In the genomic region with DNA sequence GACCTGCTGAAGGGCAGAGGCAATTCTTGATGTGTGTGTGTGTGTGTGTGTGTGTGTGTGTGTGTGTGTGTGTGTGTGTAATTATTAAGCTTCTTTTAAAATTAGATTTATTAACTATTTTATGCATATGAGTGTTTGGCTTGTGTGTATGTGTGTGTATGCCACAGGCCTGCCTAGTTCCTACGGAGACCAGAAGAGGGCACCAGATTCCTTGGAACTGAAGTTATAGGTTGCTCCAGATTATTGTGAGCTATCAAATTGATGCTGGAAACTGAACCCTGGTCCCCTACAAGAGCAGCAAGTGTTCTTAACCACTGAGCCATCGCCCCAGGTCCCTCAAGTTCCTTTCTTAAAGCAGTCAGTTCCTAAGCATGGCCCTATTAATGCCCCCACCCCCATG, we compare ENCODE assay signal across 13 mouse cellular contexts.
DNase-seq lines count a peak whose midpoint lies in the region; ATAC-seq and TF ChIP-seq lines count a peak whose summit lies in the region.
"Had no signal": no experiment of that assay in that cellular context is flagged by ENCODE, and none has a peak within 500 bp of the region (broad histone marks: within the 10 kb centered on the region; RNA-seq: fewer than 3 reads in every experiment).

No protein-coding gene starts in this region.

- DNase-seq in cerebellum, adult 2 months = no peak
- no peak for DNase-seq in cerebellum, adult 9-11 months
- no peak for DNase-seq in kidney, postnatal 0 days (ENCODE audit: low spot score)
- no peak for DNase-seq in kidney, adult 11 months
- peak; percentile 18 for DNase-seq in 416B (ENCODE audit: low read depth)
- DNase-seq in brain, embryonic 14.5 days (ENCODE audit: low read depth) = no peak
- no peak for DNase-seq in c-Kit-positive CD71-positive TER-119-positive erythroid progenitor cells, embryonic 14.5 days (ENCODE audit: low spot score)
- DNase-seq in midbrain, embryonic 14.5 days = no peak
- DNase-seq: cerebellum, adult 11-12 months; layer of hippocampus, postnatal 36 days had no signal

- ATAC-seq in kidney, postnatal 0 days (replicated peaks; ENCODE audit: low FRiP score, low read depth) = no peak
- no peak for ATAC-seq in midbrain, embryonic 14.5 days (ENCODE audit: low FRiP score, low TSS enrichment)
- ATAC-seq: forebrain, embryonic 13.5 days had no signal

- TF ChIP-seq POLR2A in cerebellum, adult 2 months (IDR thresholded peaks at IDR 0.05; ENCODE audit: borderline replicate concordance, insufficient read depth, low read length) = no peak
- no peak for TF ChIP-seq POLR2A in brain, embryonic 14.5 days (IDR thresholded peaks at IDR 0.05; ENCODE audit: borderline replicate concordance, extremely low read depth, insufficient read depth, insufficient read length, poor library complexity, severe bottlenecking)

- H3K27ac ChIP-seq in cerebellum, adult 2 months (ENCODE audit: insufficient read depth, low read length) = no peak overlapping the region
- H3K27ac ChIP-seq in kidney, postnatal 0 days = no peak overlapping the region
- H3K27ac ChIP-seq in midbrain, embryonic 14.5 days (replicated peaks; ENCODE audit: low read depth, low read length) = no peak overlapping the region
- H3K27ac ChIP-seq: forebrain, embryonic 13.5 days; limb, embryonic 15.5 days; stomach, embryonic 15.5 days had no signal

- H3K4me2 ChIP-seq in kidney, postnatal 0 days (ENCODE audit: low read length) = no peak overlapping the region
- no peak overlapping the region for H3K4me2 ChIP-seq in midbrain, embryonic 14.5 days (ENCODE audit: low read length)
- H3K4me2 ChIP-seq: forebrain, embryonic 13.5 days; limb, embryonic 15.5 days; stomach, embryonic 15.5 days had no signal

- peaks cover 15% of the 10 kb centered on the region for H3K4me1 ChIP-seq in cerebellum, adult 2 months (ENCODE audit: control insufficient read depth, insufficient read depth, low read length)
- no peaks in the 10 kb centered on the region for H3K4me1 ChIP-seq in kidney, postnatal 0 days (replicated peaks; ENCODE audit: insufficient read depth, low read length)
- peaks cover 6% of the 10 kb centered on the region; the same call in 1 of the 2 replicates for H3K4me1 ChIP-seq in midbrain, embryonic 14.5 days (ENCODE audit: control insufficient read depth, insufficient read depth, low read length)
- H3K4me1 ChIP-seq: forebrain, embryonic 13.5 days; limb, embryonic 15.5 days; stomach, embryonic 15.5 days had no signal

- 96% methylated on average over 2 of the region's 2 CpGs for WGBS in cerebellum, adult 2 months
- 95% methylated on average over 2 of the region's 2 CpGs for WGBS in kidney, postnatal 0 days
- WGBS in midbrain, embryonic 14.5 days = 86% methylated on average over 2 of the region's 2 CpGs

- H3K9me3 ChIP-seq in kidney, postnatal 0 days (replicated peaks; ENCODE audit: low read length) = no peaks in the 10 kb centered on the region
- H3K9me3 ChIP-seq in midbrain, embryonic 14.5 days (ENCODE audit: control insufficient read depth, low read length) = no peaks in the 10 kb centered on the region
- H3K9me3 ChIP-seq: forebrain, embryonic 13.5 days; limb, embryonic 15.5 days; stomach, embryonic 15.5 days had no signal

- H3K4me3 ChIP-seq in cerebellum, adult 2 months (replicated peaks; ENCODE audit: insufficient read depth, low read depth, low read length) = no peak overlapping the region
- H3K4me3 ChIP-seq in kidney, postnatal 0 days (replicated peaks; ENCODE audit: low read depth, low read length) = no peak overlapping the region
- no peak overlapping the region for H3K4me3 ChIP-seq in midbrain, embryonic 14.5 days (replicated peaks; ENCODE audit: low read depth, low read length)
- H3K4me3 ChIP-seq: forebrain, embryonic 13.5 days; limb, embryonic 15.5 days; stomach, embryonic 15.5 days had no signal

- no peaks in the 10 kb centered on the region for H3K36me3 ChIP-seq in kidney, postnatal 0 days (ENCODE audit: insufficient read depth, low read length)
- H3K36me3 ChIP-seq in midbrain, embryonic 14.5 days (ENCODE audit: control insufficient read depth, insufficient read depth, low read length) = no peaks in the 10 kb centered on the region
- H3K36me3 ChIP-seq: limb, embryonic 15.5 days; stomach, embryonic 15.5 days had no signal

- no peak overlapping the region for H3K9ac ChIP-seq in kidney, postnatal 0 days (ENCODE audit: low read depth, low read length)
- H3K9ac ChIP-seq in midbrain, embryonic 14.5 days (replicated peaks; ENCODE audit: low read length) = no peak overlapping the region
- H3K9ac ChIP-seq: forebrain, embryonic 13.5 days; limb, embryonic 15.5 days; stomach, embryonic 15.5 days had no signal

- peak; percentile 9; the same call in 1 of the 2 replicates for TF ChIP-seq CTCF in cerebellum, adult 2 months (IDR thresholded peaks at IDR 0.05; ENCODE audit: borderline replicate concordance, insufficient read depth, low read depth, low read length)
- TF ChIP-seq CTCF in kidney, postnatal 0 days (IDR thresholded peaks at IDR 0.05; ENCODE audit: low read depth) = peak; percentile 30; the same call in 1 of the 2 replicates
- peak; percentile 31; the same call in 1 of the 2 replicates for TF ChIP-seq CTCF in brain, embryonic 14.5 days (IDR thresholded peaks at IDR 0.05; ENCODE audit: borderline replicate concordance, extremely low read depth, insufficient read depth, insufficient read length)

- no peaks in the 10 kb centered on the region for H3K27me3 ChIP-seq in cerebellum, adult 2 months (ENCODE audit: control insufficient read depth, insufficient read depth, low read length)
- H3K27me3 ChIP-seq in kidney, postnatal 0 days (ENCODE audit: insufficient read depth, low read length) = no peaks in the 10 kb centered on the region
- no peaks in the 10 kb centered on the region for H3K27me3 ChIP-seq in midbrain, embryonic 14.5 days (ENCODE audit: control insufficient read depth, insufficient read depth, low read length)
- H3K27me3 ChIP-seq: forebrain, embryonic 13.5 days; limb, embryonic 15.5 days; stomach, embryonic 15.5 days had no signal
